Mouse (Mus musculus) liver, adult 2 months (tissue): ENCODE measurements around the gene Mybbp1a. TPM values are rescaled to one million over a fixed set of nuclear protein-coding genes. Genes with fewer than 3 reads are reported as not detected.
A peak's percentile ranks its signal among the peaks of the same experiment; 100 is the strongest.

ENCODE experiments used
- DNase-seq: peaks from one replicate; pipeline ENCODE4 v3.0.0-alpha.2; 2011; ENCODE audit warnings: low read depth, low spot score; ENCODE audit errors: extremely low read depth
- H3K27ac ChIP-seq: fragments of 200-500 bp; replicated peaks from 2 replicates; pipeline ENCODE4 v1.5.1; 2012; ENCODE audit warnings: low read depth, mild to moderate bottlenecking, control low read depth, inconsistent platforms, low read length; ENCODE audit not compliant: insufficient read depth
- H3K27me3 ChIP-seq: fragments of 200-500 bp; 2 replicates; pipeline ENCODE4 v1.6.1; 2012; ENCODE audit warnings: mild to moderate bottlenecking, moderate library complexity, low read length, inconsistent platforms; ENCODE audit not compliant: control insufficient read depth, insufficient read depth
- H3K36me3 ChIP-seq: fragments of 200-500 bp; 2 replicates; pipeline ENCODE4 v1.6.1; 2012; ENCODE audit warnings: low read length, inconsistent platforms; ENCODE audit not compliant: control insufficient read depth, insufficient read depth
- H3K4me1 ChIP-seq: fragments of 200-500 bp; 2 replicates; pipeline ENCODE4 v1.6.1; 2011; ENCODE audit warnings: low read length; ENCODE audit not compliant: control insufficient read depth, insufficient read depth
- H3K4me3 ChIP-seq: fragments of 200-500 bp; 2 replicates; pipeline ENCODE4 v1.5.1; 2011; ENCODE audit warnings: low read depth, mild to moderate bottlenecking, control low read depth, low read length, moderate library complexity; ENCODE audit not compliant: insufficient read depth
- H3K79me2 ChIP-seq: fragments of 200-500 bp; 2 replicates; pipeline ENCODE4 v1.6.1; 2012; ENCODE audit warnings: inconsistent platforms, mild to moderate bottlenecking, low read length, moderate library complexity; ENCODE audit not compliant: control insufficient read depth, insufficient read depth
- H3K9ac ChIP-seq: fragments of 200-500 bp; 2 replicates; pipeline ENCODE4 v1.6.1; 2012; ENCODE audit warnings: low read depth, mild to moderate bottlenecking, control low read depth, inconsistent platforms, low read length
- CTCF ChIP-seq: fragments of 200-500 bp; IDR thresholded peaks from 2 replicates; pipeline ENCODE4 v1.5.1; 2011; ENCODE audit warnings: low read depth, low read length, control low read depth
- POLR2A ChIP-seq: fragments of 200-500 bp; IDR thresholded peaks from 2 replicates; pipeline ENCODE4 v1.6.1; 2011; ENCODE audit warnings: low read length, control low read depth; ENCODE audit not compliant: insufficient read depth; ENCODE audit errors: extremely low read depth
- WGBS: fragments of 180-500 bp; shearing (Covaris S2); methylation state at CpG from one replicate; pipeline ENCODE4 v1.1.7; 2018; 5-methylcytosine and 5-hydroxymethylcytosine counted together
- polyA plus RNA-seq: library from polyadenylated mRNA; depleted of rRNA; stranded (reverse); fragments of >200 nt; gene quantifications from 2 replicates; pipeline ENCODE4 v1.2.3, GENCODE M21; 2012
- total RNA-seq: library from RNA; depleted of rRNA; stranded (reverse); fragments of >200 nt; gene quantifications from 2 replicates; pipeline ENCODE4 v1.2.3, GENCODE M21; 2014

The Mybbp1a gene
- total and polyA plus RNA-seq, 2 experiments = 13.7 to 21.6 TPM

- Histone ChIP-seq H3K4me3 (no peak overlapping the region), H3K36me3 (no peaks in the 10 kb centered on the region), H3K9ac (no peak overlapping the region), H3K27ac (no peak overlapping the region), H3K79me2 (no peaks in the 10 kb centered on the region), H3K4me1 (peaks cover 6% of the 10 kb centered on the region), H3K27me3 (no peaks in the 10 kb centered on the region)
- 69% methylated on average over 8 of the region's 8 CpGs for WGBS
- no peak for TF ChIP-seq CTCF
- no peak for DNase-seq
Measured at GRCm38 (mm10) chr11:72415155-72415554, 26.0 kb upstream of the Mybbp1a start.

- 89% methylated on average over 5 of the region's 5 CpGs for WGBS
- Histone ChIP-seq H3K79me2 (no peaks in the 10 kb centered on the region), H3K4me3 (no peak overlapping the region), H3K27me3 (no peaks in the 10 kb centered on the region), H3K9ac (no peak overlapping the region), H3K27ac (no peak overlapping the region), H3K4me1 (peaks cover 2% of the 10 kb centered on the region; the same call in 1 of the 2 replicates), H3K36me3 (no peaks in the 10 kb centered on the region)
- DNase-seq = no peak
- TF ChIP-seq CTCF (no peak), POLR2A (no peak)
Measured at GRCm38 (mm10) chr11:72416666-72417065, 24.5 kb upstream of the Mybbp1a start.

- no peak for DNase-seq
- Histone ChIP-seq H3K9ac (no peak overlapping the region), H3K79me2 (no peaks in the 10 kb centered on the region), H3K4me3 (no peak overlapping the region), H3K27ac (no peak overlapping the region), H3K4me1 (peaks cover 2% of the 10 kb centered on the region; the same call in 1 of the 2 replicates), H3K36me3 (no peaks in the 10 kb centered on the region), H3K27me3 (no peaks in the 10 kb centered on the region)
- TF ChIP-seq POLR2A (no peak), CTCF (no peak)
- 78% methylated on average over 4 of the region's 4 CpGs for WGBS
Measured at GRCm38 (mm10) chr11:72417376-72417775, 23.8 kb upstream of the Mybbp1a start.

- H3K27ac ChIP-seq = no peak overlapping the region
- no peaks in the 10 kb centered on the region for H3K27me3 ChIP-seq
- TF ChIP-seq CTCF (no peak), POLR2A (no peak)
- peak; percentile 58 for DNase-seq
- H3K4me3 ChIP-seq = no peak overlapping the region
- H3K4me1 ChIP-seq = peaks cover 2% of the 10 kb centered on the region; the same call in 1 of the 2 replicates
- 39% methylated on average over 8 of the region's 8 CpGs for WGBS
- no peak overlapping the region for H3K9ac ChIP-seq
- no peaks in the 10 kb centered on the region for H3K79me2 ChIP-seq
- no peaks in the 10 kb centered on the region for H3K36me3 ChIP-seq
Measured at GRCm38 (mm10) chr11:72418227-72418626, 22.9 kb upstream of the Mybbp1a start.

- Histone ChIP-seq H3K4me3 (no peak overlapping the region), H3K36me3 (no peaks in the 10 kb centered on the region), H3K4me1 (peaks cover 2% of the 10 kb centered on the region; the same call in 1 of the 2 replicates), H3K9ac (no peak overlapping the region), H3K27ac (no peak overlapping the region), H3K27me3 (no peaks in the 10 kb centered on the region), H3K79me2 (no peaks in the 10 kb centered on the region)
- no peak for DNase-seq
- WGBS = 66% methylated on average over 6 of the region's 6 CpGs
- TF ChIP-seq CTCF (no peak), POLR2A (no peak)
Measured at GRCm38 (mm10) chr11:72419006-72419405, 22.1 kb upstream of the Mybbp1a start.

GRCm38 (mm10) chr11:72420460-72421122 is 20.6 kb upstream of the Mybbp1a start:
- no peak for DNase-seq
- TF ChIP-seq POLR2A = no peak
- no peak for TF ChIP-seq CTCF
- H3K27ac ChIP-seq = no peak overlapping the region
- H3K27me3 ChIP-seq = no peaks in the 10 kb centered on the region
- 94% methylated on average over 6 of the region's 6 CpGs for WGBS
- no peak overlapping the region for H3K9ac ChIP-seq
- no peak overlapping the region for H3K4me3 ChIP-seq
- H3K79me2 ChIP-seq = no peaks in the 10 kb centered on the region
- H3K4me1 ChIP-seq = peaks cover 2% of the 10 kb centered on the region; the same call in 1 of the 2 replicates
- H3K36me3 ChIP-seq = no peaks in the 10 kb centered on the region
